Mouse (Mus musculus): ENCODE measurements at regions not wholly inside any gene's neighbourhood (a gene's known extent, or its start where the extent isn't known, plus 50 kb on each side); places are given as distances from the start of the nearest gene placed in this dataset.

DNA sequence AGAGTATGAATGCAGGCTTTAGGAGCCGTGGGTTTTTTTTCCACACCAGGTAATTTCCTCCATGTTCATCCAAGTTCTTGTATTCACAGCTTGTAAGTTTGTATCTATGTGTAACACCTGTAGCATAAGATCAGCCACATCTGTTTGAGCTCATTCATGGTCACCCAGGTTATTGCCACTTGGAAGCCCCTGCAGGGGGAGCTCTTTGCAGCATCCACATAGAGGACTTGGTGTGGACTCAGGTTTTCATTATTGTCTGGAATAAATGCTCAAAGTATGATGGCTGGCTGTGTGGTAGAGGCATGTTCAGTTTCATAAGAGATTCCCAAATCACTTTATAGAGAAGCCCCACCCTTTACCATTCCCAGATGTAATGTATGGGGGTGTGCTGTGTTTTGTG lies 452.4 kb upstream of the Cdh4 start:
- TF ChIP-seq CTCF (IDR thresholded peaks at IDR 0.05; ENCODE audit: low read depth, low read length) (no peak), POLR2A (IDR thresholded peaks at IDR 0.05; ENCODE audit: extremely low read depth, insufficient read depth, low read length) (no peak)

All from liver, adult 2 months (tissue).